Mouse (Mus musculus) brown adipose tissue, adult 24 weeks (tissue): ENCODE results near the gene Borcs7. TPM values are rescaled to one million over a fixed set of nuclear protein-coding genes. Genes with fewer than 3 reads are reported as not detected.

ENCODE experiments used
- H3K27ac ChIP-seq: fragments of 200-500 bp; replicated peaks from 2 replicates; pipeline ENCODE4 v1.5.1; 2012; ENCODE audit warnings: low read depth, mild to moderate bottlenecking, low read length
- H3K4me1 ChIP-seq: fragments of 200-500 bp; 2 replicates; pipeline ENCODE4 v1.6.1; 2012; ENCODE audit warnings: low read length, mixed read lengths; ENCODE audit not compliant: control insufficient read depth, insufficient read depth, insufficient read length
- H3K4me3 ChIP-seq: fragments of 200-500 bp; 2 replicates; pipeline ENCODE4 v1.5.1; 2012; ENCODE audit warnings: low read depth, mild to moderate bottlenecking, low read length, moderate library complexity; ENCODE audit not compliant: insufficient read depth
- polyA plus RNA-seq: library from polyadenylated mRNA; stranded (reverse); fragments of >200 nt; gene quantifications from 2 replicates; pipeline ENCODE4 v1.2.4, GENCODE M21; 2012; ENCODE audit not compliant: missing spikeins, insufficient read depth, insufficient read length

Borcs7 gene
- polyA plus RNA-seq, 1 experiment = 24.7 TPM

DNA sequence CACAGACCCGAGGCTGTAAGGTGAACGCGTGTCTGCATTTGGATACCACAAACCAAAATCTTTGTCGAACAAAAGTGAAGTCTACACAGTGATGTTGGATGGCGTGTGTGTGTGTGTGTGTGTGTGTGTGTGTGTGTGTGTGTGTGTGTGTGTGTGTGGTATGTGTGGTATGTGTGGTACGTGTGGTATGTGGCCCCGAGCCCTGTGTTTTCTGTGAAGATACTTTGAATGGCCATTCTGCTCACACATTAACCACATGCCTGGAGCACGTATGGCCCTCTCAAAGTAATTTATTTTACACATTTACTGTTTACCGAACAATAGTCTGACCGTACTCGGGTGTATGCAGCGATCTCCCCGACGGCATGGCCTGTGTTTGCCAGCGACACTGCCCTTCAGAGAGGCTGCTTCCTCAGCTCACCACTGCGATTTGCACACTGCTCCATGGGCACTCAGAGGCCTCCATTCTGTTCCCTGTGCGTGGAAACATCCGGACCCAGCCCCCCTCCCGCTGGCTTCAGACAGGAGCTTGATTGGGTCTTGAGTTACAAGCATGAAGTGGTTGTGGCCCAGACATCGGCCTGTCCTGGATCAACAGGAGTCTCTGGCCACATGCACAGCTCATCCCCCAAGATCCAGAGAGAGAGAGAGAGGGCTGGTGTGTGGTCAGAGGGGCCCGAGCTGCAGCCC is 33.4 kb upstream of the Borcs7 start:
- no peak overlapping the region for H3K27ac ChIP-seq
- no peak overlapping the region for H3K4me3 ChIP-seq
- H3K4me1 ChIP-seq = no peaks in the 10 kb centered on the region

DNA sequence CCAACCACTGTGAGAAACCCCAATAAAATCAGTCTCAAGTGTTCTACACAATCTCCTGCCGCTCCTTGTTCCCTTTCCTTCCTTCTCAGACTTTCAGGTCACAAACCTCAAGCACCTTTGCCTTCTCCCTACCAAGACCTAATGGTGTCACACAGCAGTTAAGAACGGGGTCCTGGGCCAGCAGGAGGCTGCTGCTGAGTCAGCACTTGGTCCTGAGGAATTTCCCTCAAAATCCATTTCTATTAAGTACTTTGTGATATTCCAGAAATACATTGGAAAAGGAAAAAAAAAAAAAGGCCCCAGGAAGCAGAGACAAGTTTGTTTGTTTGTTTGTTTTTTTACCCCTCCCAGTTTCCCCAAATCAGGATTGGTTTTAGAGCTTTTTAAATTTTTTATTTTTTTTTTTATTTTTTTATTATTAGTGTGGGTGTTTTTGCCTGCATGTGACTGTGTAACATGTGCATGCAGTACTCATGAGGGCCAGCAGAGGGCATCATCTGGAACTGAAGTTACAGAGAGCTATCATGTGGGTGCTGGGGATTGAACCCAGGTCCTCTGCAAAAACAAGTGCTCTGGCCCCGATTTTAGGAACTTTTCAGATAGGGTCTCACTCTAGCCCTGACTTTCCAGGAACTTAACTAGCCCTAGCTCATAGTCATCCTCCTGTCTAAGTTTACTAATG is 32.2 kb upstream of the Borcs7 start:
- Histone ChIP-seq H3K4me3 (no peak overlapping the region), H3K4me1 (no peaks in the 10 kb centered on the region), H3K27ac (no peak overlapping the region)

DNA sequence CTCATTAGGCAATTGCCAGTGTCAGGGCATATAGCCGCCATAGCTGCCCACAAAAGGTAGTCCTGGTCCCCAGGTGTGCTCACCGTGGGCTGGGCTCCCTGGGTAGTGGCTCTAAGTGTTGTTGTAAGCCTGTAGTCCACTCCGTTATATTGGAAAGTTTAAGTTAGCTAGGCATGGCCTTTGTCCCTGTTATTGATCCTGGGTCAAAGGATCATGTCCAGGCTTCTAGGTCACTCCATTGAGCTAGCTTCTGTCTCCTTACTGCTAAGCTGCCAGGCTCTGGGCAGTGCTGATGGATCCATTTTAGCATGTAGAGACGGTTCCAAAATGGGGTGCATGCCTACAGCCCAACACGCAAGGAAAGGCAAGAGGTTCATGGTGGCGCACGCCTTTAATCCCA is 31.4 kb upstream of the Borcs7 start:
- H3K4me1 ChIP-seq = no peaks in the 10 kb centered on the region
- no peak overlapping the region for H3K27ac ChIP-seq
- no peak overlapping the region for H3K4me3 ChIP-seq

DNA sequence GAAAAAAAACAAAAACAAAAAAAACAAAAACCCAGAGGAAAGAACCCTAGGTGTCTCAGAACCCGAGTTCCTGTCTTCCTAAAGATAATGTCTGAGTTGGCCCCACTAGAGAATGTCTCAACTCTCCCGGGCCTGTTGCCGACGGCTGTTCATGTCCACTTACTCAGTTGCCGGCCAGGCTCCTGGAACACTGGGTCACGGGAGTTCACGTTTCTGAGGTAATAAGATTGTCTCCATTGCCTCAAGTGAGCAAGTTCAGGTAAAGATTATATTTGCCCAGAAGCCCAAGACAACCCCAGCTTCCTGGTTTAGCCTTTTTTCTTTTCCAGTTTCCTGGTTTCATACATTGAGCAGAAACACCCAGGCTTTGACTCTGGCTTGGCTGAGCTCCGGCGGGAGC is 30.9 kb upstream of the Borcs7 start:
- no peaks in the 10 kb centered on the region for H3K4me1 ChIP-seq
- H3K27ac ChIP-seq = no peak overlapping the region
- no peak overlapping the region for H3K4me3 ChIP-seq

DNA sequence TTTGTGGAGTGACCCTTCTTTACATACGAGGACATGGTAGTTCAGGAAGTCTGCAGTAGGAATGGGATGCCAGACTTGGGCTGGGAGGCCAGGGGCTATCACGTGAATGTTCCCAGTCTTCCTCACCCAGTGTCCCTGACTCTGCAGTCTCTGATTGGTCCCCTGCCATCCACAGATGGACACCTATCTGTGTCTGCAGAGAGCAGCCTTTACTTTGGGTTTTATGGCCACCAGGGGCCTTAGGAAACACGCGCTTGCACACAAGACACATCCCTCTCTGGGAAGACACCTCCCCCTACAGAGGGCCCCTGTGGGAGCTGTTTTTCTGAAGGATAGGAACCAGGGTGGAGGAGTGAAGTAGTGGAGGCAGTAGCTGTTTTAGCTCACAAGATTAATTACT is 28.2 kb upstream of the Borcs7 start:
- H3K4me1 ChIP-seq = no peaks in the 10 kb centered on the region
- H3K27ac ChIP-seq = no peak overlapping the region
- no peak overlapping the region for H3K4me3 ChIP-seq

DNA sequence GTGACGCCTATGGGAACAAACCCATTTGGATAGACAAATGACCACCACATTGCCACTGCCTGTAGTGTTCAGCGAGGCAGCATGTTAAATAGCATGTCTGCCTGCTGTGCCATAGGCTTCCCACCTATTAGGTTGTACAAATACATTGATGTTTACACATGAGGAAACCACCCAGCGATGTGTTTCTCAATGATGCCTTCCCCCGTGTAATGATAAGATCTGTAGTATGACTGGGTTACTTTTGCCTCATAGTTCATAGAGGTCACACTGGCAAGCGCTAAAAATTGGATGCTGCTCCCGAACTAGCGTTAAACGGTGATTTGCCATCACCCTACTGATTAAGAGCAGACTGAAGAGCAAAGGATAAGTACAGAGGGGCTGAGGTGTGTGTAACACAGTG is 27.5 kb upstream of the Borcs7 start:
- Histone ChIP-seq H3K27ac (no peak overlapping the region), H3K4me1 (no peaks in the 10 kb centered on the region), H3K4me3 (no peak overlapping the region)

- Histone ChIP-seq H3K4me1 (no peaks in the 10 kb centered on the region), H3K27ac (no peak overlapping the region), H3K4me3 (no peak overlapping the region)
Measured at GRCm38 (mm10) chr19:46662784-46663183, 26.9 kb upstream of the Borcs7 start.

- no peak overlapping the region for H3K4me3 ChIP-seq
- H3K27ac ChIP-seq = no peak overlapping the region
- H3K4me1 ChIP-seq = no peaks in the 10 kb centered on the region
Measured at GRCm38 (mm10) chr19:46665474-46665873, 24.2 kb upstream of the Borcs7 start.

GRCm38 (mm10) chr19:46667300-46667699 is 22.4 kb upstream of the Borcs7 start:
- Histone ChIP-seq H3K4me3 (no peak overlapping the region), H3K4me1 (no peaks in the 10 kb centered on the region), H3K27ac (no peak overlapping the region)

- H3K4me3 ChIP-seq = no peak overlapping the region
Measured at GRCm38 (mm10) chr19:46668263-46668662, 21.4 kb upstream of the Borcs7 start.

DNA sequence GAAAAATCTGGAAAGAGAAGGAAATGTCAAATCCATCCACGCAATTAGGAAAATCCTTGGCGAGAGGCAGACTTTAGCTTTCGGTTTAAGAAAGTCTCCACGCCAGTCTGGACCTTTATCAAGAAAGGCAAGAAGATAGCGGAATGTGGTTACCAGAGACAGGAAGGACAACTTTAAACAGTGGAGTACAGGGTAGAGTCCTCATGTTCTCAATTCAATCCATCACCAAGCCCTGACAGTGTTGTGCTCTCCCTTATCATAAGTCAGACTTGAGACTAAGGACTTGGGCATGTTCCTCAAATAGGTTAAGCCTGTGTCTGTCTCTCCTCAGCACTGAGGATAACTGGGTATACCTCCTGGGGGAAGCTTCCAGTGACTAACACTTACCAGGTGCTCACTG is 19.9 kb upstream of the Borcs7 start:
- Histone ChIP-seq H3K4me3 (no peak overlapping the region), H3K27ac (no peak overlapping the region), H3K4me1 (no peaks in the 10 kb centered on the region)

More at GRCm38 (mm10) chr19:46668263-46668662, 21.4 kb upstream of the Borcs7 start:
- Histone ChIP-seq H3K4me1 (no peaks in the 10 kb centered on the region), H3K27ac (no peak overlapping the region)

GRCm38 (mm10) chr19:46670691-46671090 is 19.0 kb upstream of the Borcs7 start:
- no peak overlapping the region for H3K27ac ChIP-seq
- H3K4me3 ChIP-seq = no peak overlapping the region
- no peaks in the 10 kb centered on the region for H3K4me1 ChIP-seq

- no peak within 1 kb of the TSS for H3K4me3 ChIP-seq
- 0 out of 2 replicates have a peak, but pooled peaks cover 3% of the 10 kb centered on the region for H3K4me1 ChIP-seq
- H3K27ac ChIP-seq = no peak within 1 kb of the TSS
Measured at GRCm38 (mm10) chr19:46672766-46673418, 16.8 kb upstream of the Borcs7 start, which contains the start of gene Cyp17a1. Gene Cyp17a1 (minus strand): TSS chr19:46673172.

- 0 out of 2 replicates have a peak, but pooled peaks cover 3% of the 10 kb centered on the region for H3K4me1 ChIP-seq
- no peak overlapping the region for H3K4me3 ChIP-seq
- 0 out of 2 replicates have a peak overlapping the region, but pooled peaks have one; percentile 2 for H3K27ac ChIP-seq
Measured at GRCm38 (mm10) chr19:46675641-46676040, 14.1 kb upstream of the Borcs7 start.

GRCm38 (mm10) chr19:46679720-46680383 is 9.9 kb upstream of the Borcs7 start:
- Histone ChIP-seq H3K4me1 (0 out of 2 replicates have a peak, but pooled peaks cover 3% of the 10 kb centered on the region), H3K4me3 (no peak overlapping the region), H3K27ac (no peak overlapping the region)
